Mouse (Mus musculus): ENCODE results near the gene Inpp5k. TPM values are rescaled to one million over a fixed set of nuclear protein-coding genes. Genes with fewer than 3 reads are reported as not detected.

The Inpp5k gene
- polyA plus RNA-seq, 1 experiment = 66.1 TPM

DNA sequence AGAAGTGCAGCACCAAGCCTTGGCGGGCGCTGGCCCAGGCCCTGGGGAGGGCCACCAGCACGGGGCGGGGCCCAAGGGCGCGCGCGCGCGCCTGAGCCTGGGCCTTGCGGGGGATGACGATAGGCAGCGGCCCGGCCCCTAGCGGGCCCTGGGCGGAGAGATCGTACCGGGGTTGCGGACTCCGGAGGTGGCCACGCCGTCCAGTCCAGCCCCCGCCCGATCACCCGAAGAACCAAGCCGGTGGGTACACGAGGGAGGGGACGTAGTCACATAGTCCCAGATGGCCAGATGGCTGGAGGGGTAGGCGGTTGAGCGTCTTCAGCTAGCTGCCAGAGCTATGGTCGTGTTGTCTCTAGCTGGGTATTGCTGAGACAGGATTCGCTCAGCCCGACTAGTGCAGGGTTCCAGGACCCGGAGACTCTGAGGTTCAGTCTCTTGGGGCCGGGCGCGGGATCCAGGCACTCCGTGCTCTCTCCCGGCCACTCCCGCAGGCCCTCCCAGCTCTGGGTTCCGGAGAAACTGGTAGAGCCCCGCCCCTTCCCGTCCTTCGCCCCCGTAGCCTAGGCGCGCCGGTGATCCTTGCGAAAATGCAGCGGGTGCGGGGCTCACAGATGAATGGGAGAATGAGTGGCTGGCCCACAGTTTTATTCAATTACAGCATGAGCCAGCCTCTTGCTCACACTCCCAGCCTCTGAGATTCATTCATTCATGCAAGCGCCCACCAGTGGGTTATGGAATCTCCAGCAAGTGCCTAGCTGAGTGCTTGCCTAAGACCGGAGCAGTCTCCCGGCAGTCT, 20.8 kb downstream of the Inpp5k start:
- Histone ChIP-seq H3K4me1 (ENCODE audit: control insufficient read depth, insufficient read depth, low read length) (peaks cover 5% of the 10 kb centered on the region), H3K27ac (ENCODE audit: insufficient read depth, low read length) (peak overlapping the region; percentile 87), H3K4me3 (ENCODE audit: insufficient read depth, low read length) (peak overlapping the region; percentile 52)
- TF ChIP-seq CTCF (IDR thresholded peaks at IDR 0.05; ENCODE audit: extremely low read depth, insufficient read depth, low read length) = no peak
- TF ChIP-seq POLR2A (IDR thresholded peaks at IDR 0.05; ENCODE audit: extremely low read depth, insufficient read depth, low read length) = no peak

DNA sequence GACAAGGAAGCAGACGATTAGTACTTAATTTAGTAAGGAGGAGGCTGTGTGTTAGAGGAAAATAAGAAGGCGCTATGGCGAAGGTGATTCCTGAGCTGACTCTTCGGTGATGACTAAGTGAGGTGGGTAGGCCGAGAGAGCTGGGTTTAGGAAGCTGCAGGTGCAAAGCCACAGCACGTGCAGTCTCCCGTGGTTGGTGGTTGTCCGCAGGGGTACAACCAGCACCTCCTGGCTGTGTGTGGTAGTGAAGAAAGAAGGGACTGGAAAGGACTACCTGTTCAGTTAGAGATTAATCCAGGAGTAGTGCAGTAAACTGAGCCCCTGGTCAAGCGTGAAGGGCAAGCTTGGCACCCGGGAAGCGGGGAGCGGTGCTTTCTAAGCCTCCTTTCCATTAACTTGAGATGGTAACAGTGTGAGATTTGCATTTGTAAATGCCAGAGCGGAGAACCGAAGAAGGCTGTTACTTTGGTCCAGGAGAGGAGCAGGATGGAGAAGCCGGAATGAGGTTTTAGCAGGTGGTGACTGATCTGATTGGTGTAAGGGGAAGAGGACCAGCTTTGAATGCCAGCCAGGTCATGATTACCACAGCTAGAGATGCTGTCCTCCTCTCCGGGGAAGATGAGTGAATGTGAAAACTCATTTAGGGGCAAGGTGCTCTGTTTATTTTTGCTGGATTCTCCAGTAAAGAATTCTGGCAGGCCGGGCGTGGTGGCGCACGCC, 21.6 kb downstream of the Inpp5k start:
- H3K27ac ChIP-seq (ENCODE audit: insufficient read depth, low read length) = 0 out of 2 replicates have a peak overlapping the region, but pooled peaks have one; percentile 4
- TF ChIP-seq CTCF (IDR thresholded peaks at IDR 0.05; ENCODE audit: extremely low read depth, insufficient read depth, low read length) (no peak), POLR2A (IDR thresholded peaks at IDR 0.05; ENCODE audit: extremely low read depth, insufficient read depth, low read length) (no peak)
- peak overlapping the region; percentile 52 for H3K4me3 ChIP-seq (ENCODE audit: insufficient read depth, low read length)
- peaks cover 6% of the 10 kb centered on the region for H3K4me1 ChIP-seq (ENCODE audit: control insufficient read depth, insufficient read depth, low read length)

DNA sequence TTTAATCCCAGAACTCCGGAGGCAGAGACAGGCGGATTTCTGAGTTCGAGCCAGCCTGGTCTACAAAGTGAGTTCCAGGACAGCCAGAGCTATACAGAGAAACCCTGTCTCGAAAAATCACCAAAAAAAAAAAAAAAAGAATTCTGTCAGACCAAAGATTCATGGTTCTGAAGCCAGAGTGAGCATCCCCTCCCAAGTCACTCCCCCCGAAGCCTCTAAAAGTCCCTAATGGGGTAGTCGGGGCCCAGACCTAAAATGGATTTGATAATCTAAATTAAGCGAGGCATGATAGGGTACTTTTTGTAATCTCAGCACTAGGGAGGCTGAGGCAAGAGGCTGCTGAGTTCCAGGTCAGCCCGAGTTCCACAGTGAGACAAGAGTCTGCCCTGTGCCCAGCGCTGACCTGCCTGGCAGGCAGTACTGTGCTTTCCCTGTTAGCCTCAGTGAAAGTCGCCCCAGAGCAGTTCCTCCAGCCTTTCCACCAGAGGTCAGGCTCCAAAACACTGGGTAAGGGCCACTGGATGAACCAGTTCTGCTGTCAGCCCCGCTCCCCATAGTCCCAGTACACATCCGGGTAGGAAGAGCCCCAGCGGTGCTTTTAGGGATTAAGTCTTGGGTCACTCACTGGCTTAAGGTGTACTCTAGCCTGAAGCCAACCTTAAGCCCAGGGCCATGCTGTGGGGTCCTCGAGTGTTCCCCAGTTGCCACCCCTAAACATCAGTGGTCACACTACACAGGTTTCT, 22.3 kb downstream of the Inpp5k start:
- H3K27ac ChIP-seq (ENCODE audit: insufficient read depth, low read length) = peak overlapping the region; percentile 69
- TF ChIP-seq POLR2A (IDR thresholded peaks at IDR 0.05; ENCODE audit: extremely low read depth, insufficient read depth, low read length) (no peak), CTCF (IDR thresholded peaks at IDR 0.05; ENCODE audit: extremely low read depth, insufficient read depth, low read length) (no peak)
- peaks cover 5% of the 10 kb centered on the region; the same call in 1 of the 2 replicates for H3K4me1 ChIP-seq (ENCODE audit: control insufficient read depth, insufficient read depth, low read length)
- no peak overlapping the region; the same call in 1 of the 2 replicates for H3K4me3 ChIP-seq (ENCODE audit: insufficient read depth, low read length)

DNA sequence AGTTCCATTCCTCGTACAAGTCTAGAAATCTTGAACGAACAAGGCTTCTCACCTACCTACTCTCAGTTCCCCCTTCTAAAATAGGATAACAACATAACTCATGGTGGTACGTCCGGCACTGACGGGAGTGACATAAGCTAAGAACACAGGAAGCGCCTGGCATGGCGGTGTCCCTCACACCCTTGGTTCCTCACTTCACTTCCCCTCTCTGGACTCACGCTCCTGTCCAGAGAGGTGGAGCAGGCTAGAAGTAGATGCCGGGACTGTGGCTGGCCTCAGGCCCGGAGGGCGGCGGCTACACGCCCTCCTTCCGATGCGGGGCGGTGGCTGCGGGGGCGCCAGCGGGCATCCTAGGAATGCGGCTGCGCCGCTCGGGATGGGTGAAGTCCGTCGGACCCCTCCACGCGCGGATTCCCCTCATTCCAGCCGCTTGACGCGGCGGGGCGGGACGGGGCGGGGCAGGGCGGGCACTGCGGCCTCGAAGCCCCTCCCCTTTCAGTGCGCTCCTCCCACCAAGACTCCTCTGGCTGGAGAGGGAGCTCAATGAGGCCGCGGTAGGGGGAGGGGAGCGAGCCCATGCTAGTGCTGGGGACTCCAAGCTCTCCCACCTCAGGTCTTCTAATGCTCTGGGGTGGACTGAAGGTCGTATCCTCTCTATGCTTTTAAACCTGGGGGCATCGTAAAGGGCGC, 23.1 kb downstream of the Inpp5k start:
- peak overlapping the region; percentile 35 for H3K4me3 ChIP-seq (ENCODE audit: insufficient read depth, low read length)
- peaks cover 4% of the 10 kb centered on the region; the same call in 1 of the 2 replicates for H3K4me1 ChIP-seq (ENCODE audit: control insufficient read depth, insufficient read depth, low read length)
- TF ChIP-seq CTCF (IDR thresholded peaks at IDR 0.05; ENCODE audit: extremely low read depth, insufficient read depth, low read length) = no peak
- no peak for TF ChIP-seq POLR2A (IDR thresholded peaks at IDR 0.05; ENCODE audit: extremely low read depth, insufficient read depth, low read length)
- H3K27ac ChIP-seq (ENCODE audit: insufficient read depth, low read length) = peak overlapping the region; percentile 69

DNA sequence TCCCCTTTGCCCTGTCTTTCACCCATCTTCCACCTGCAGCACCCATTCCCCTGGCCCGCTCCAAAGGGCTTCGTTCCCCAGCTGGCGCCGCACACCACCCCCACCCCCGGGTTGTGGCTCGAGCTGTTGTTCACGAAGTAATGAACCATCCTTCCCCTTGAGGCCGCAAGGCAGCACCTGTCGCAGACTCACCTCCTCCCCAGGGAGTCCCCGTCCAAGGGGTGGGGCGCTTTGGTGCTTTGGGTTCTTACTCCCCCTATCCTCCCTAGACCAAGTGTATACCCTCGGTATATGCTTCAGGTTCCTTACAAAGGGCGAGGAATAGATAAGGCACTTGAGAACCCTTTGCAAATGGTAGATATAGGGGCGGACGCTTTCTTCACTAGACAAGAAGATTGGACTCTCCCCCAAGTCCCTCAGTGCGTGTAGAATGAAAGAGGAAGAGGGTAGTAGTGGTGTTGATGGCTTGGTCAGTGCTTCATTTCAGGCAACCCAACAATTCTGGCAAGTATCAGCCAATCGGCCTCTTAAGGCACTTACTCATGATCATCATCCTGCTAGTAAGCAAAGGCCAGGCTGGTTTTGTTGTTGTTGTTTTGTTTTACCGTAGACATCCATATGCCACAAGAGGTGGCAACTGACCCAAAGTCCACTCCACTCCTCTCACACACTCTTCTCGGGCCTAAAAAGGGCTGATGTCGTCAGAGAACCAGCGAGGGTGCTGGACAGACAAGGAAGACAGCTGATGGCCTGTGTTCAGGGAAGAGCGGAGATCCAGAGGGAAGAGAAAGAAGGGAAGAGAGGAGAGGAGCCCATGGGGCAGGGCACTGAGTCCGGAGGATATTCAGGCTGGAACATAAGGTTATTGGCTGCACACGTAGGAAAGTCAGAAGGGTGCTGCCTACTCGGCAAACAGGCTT, 23.9 kb downstream of the Inpp5k start:
- Histone ChIP-seq H3K4me1 (ENCODE audit: control insufficient read depth, insufficient read depth, low read length) (peaks cover 4% of the 10 kb centered on the region; the same call in 1 of the 2 replicates), H3K4me3 (ENCODE audit: insufficient read depth, low read length) (peak overlapping the region; percentile 35), H3K27ac (ENCODE audit: insufficient read depth, low read length) (0 out of 2 replicates have a peak overlapping the region, but pooled peaks have one; percentile 31)
- TF ChIP-seq POLR2A (IDR thresholded peaks at IDR 0.05; ENCODE audit: extremely low read depth, insufficient read depth, low read length) = no peak
- no peak for TF ChIP-seq CTCF (IDR thresholded peaks at IDR 0.05; ENCODE audit: extremely low read depth, insufficient read depth, low read length)

DNA sequence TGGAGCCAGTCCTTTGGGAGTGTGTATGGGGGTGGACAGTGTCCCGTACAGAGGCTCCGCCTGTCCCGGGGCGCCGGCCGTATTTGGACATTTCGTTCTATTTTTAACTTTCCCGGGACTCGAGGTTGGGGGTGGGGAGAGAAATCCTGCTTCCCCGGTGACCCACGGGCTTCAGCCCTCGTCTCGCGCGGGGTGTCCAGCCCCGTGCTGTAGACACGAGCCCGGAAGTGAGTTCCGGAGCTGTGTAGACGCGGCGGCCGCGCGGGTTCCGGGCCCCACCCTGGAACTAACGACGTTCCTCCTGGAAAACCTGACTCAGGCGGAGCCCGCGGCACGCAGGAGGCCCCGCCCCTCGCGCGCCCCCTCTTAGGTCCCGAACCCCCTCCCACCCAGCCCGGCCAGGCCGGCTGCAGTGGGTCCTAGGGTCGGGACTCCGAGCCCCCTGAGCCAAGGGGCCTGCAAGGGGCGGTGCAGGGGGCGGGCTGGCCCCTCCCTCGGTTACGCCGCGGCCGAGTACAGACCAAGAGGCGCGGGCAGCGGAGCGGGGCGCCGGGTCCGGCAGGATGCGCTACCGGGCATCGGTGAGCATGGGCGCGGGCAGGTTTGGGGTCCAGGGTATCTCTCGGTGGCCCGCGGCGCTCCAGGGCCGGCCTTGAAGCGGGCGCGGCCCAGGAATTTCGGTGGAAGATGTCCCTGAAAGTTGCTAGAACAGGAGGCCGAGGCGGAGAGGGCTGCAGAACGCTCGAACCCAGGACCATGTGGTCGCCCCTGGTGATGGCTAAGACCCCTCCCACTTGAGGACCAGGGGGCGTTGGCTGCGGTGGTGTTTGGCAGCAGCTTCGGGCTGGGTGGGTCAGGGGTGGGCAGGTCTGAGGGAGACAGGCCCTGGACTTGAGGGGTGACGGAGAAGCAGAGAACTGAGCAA, 25.1 kb downstream of the Inpp5k start:
- Histone ChIP-seq H3K27ac (ENCODE audit: insufficient read depth, low read length) (peak overlapping the region; percentile 31), H3K4me1 (ENCODE audit: control insufficient read depth, insufficient read depth, low read length) (peaks cover 5% of the 10 kb centered on the region; the same call in 1 of the 2 replicates), H3K4me3 (ENCODE audit: insufficient read depth, low read length) (peak overlapping the region; percentile 64)
- no peak for TF ChIP-seq POLR2A (IDR thresholded peaks at IDR 0.05; ENCODE audit: extremely low read depth, insufficient read depth, low read length)
- TF ChIP-seq CTCF (IDR thresholded peaks at IDR 0.05; ENCODE audit: extremely low read depth, insufficient read depth, low read length) = no peak

All from cortical plate, adult 2 months (tissue).